Mouse (Mus musculus): ENCODE measurements around the gene Ldlrad3. TPM values are rescaled to one million over a fixed set of nuclear protein-coding genes. Genes with fewer than 3 reads are reported as not detected.

Gene Ldlrad3
- total and polyA plus RNA-seq, 3 experiments = 3.3 to 4.8 (median 3.8) TPM

DNA sequence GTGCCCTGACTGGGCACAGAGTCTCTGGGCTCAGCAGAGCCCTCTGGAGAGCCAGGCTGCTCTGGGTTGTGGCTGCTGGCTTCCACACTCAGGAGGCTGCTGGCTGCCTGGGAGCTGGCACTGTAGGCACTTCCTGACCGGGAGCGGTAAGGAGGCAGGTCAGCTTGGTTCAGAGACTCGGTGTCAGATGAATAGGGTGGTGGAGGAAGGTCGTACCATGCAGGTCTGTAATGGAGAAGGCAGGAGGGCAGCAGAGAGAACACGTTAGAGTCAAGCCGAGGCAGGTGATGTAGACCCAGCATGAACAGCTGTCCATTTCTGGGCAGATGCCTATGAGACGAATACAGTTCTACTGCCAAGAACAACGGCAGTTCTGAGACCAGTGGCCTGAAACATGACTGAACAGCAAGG, 233.2 kb downstream of the Ldlrad3 start:
- DNase-seq = no peak

DNA sequence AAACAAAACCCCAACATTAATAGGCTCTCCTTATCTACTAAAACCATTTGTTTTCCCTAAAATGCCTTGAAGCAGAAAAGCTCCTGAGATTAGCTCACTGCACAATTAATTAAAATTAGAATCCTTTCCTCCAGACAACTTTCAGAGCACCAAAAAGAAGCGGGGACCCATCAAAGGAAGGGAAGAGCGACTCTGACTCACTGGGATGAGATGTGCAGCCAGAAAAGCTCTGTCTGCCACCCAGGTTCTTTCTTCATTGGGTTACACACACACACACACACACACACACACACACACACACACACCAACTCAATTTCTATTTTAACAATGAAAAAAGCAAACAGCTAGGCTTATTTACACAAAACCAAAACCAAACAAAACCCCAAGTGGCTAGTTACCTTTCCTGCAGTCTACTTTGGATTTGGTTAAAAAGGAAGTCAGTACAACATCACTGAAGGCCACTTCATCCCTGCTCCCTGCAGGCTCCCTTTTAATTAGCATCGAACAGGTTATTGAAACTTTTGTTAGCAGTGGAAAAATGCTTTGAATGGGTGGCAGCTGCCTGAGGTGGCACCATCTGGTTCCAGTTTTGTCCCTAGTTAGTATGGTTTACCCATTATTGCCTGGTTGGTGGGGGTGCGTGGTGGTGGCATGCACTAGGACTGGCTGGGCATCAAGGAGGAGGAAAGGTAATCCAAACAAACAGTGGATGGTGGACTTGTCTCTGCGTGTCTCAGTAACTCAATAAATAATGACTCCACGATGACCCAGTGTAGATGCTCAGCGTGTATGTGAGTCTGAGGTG, 235.3 kb downstream of the Ldlrad3 start:
- intact Hi-C loops (cut with DNase I) = no loop called here
- DNase-seq = no peak
- H3K79me2 ChIP-seq (replicated peaks; ENCODE audit: control insufficient read depth, insufficient read depth, low read length) = no peaks in the 10 kb centered on the region
- no peak overlapping the region for H3K4me3 ChIP-seq
- H3K36me3 ChIP-seq (ENCODE audit: control insufficient read depth, insufficient read depth, low read length) = no peaks in the 10 kb centered on the region
- no peak for TF ChIP-seq EP300 (IDR thresholded peaks at IDR 0.05; ENCODE audit: insufficient read depth, low read depth, low read length)
- no peak for TF ChIP-seq POLR2A (IDR thresholded peaks at IDR 0.05; ENCODE audit: insufficient read depth, low read depth, low read length)
- no peak for TF ChIP-seq CTCF (IDR thresholded peaks at IDR 0.05)
- 79% methylated on average over 7 of the region's 7 CpGs for WGBS
- H3K27ac ChIP-seq = no peak overlapping the region
- H3K9ac ChIP-seq (ENCODE audit: low read depth, low read length) = no peak overlapping the region
- no peaks in the 10 kb centered on the region for H3K27me3 ChIP-seq (ENCODE audit: control insufficient read depth, insufficient read depth, low read length)
- H3K4me1 ChIP-seq (ENCODE audit: control insufficient read depth, insufficient read depth, low read length) = no peaks in the 10 kb centered on the region

More for the DNA sequence above, 233.2 kb downstream of the Ldlrad3 start:
- TF ChIP-seq CTCF (IDR thresholded peaks at IDR 0.05) (no peak), EP300 (IDR thresholded peaks at IDR 0.05; ENCODE audit: insufficient read depth, low read depth, low read length) (no peak), POLR2A (IDR thresholded peaks at IDR 0.05; ENCODE audit: insufficient read depth, low read depth, low read length) (no peak)
- Histone ChIP-seq H3K4me1 (ENCODE audit: control insufficient read depth, insufficient read depth, low read length) (no peaks in the 10 kb centered on the region), H3K9ac (ENCODE audit: low read depth, low read length) (no peak overlapping the region), H3K36me3 (ENCODE audit: control insufficient read depth, insufficient read depth, low read length) (no peaks in the 10 kb centered on the region), H3K27me3 (ENCODE audit: control insufficient read depth, insufficient read depth, low read length) (no peaks in the 10 kb centered on the region), H3K79me2 (replicated peaks; ENCODE audit: control insufficient read depth, insufficient read depth, low read length) (no peaks in the 10 kb centered on the region), H3K27ac (no peak overlapping the region), H3K4me3 (no peak overlapping the region)
- WGBS = 83% methylated on average over 8 of the region's 8 CpGs
- intact Hi-C loops (cut with DNase I) = no loop called here

DNA sequence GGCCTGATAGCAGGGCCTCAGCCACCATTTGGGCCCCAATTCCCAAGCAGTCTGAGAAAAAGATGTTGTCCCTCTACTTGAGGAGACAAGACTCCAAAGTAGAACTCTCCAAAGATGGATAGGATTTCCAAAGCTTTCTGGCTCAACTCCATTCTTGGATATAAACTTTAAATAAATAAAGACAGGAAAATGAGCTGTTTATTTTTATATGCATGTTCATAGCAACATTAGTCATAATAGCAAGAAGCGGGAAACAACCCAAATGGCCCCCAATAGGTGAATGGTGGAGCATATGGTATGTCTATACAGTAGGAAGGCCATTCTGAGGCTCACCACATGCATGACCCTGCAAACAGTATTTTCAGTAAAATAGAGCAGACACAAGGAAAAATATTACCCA, 251.2 kb downstream of the Ldlrad3 start:
- WGBS = 91% methylated on average over 1 of the region's 1 CpGs
- Histone ChIP-seq H3K4me1 (ENCODE audit: control insufficient read depth, insufficient read depth, low read length) (no peaks in the 10 kb centered on the region), H3K9ac (ENCODE audit: low read depth, low read length) (no peak overlapping the region), H3K36me3 (ENCODE audit: control insufficient read depth, insufficient read depth, low read length) (no peaks in the 10 kb centered on the region), H3K27ac (no peak overlapping the region), H3K4me3 (no peak overlapping the region), H3K79me2 (replicated peaks; ENCODE audit: control insufficient read depth, insufficient read depth, low read length) (no peaks in the 10 kb centered on the region), H3K27me3 (ENCODE audit: control insufficient read depth, insufficient read depth, low read length) (no peaks in the 10 kb centered on the region)
- no peak for DNase-seq
- intact Hi-C loops (cut with DNase I) = no loop called here
- no peak for TF ChIP-seq POLR2A (IDR thresholded peaks at IDR 0.05; ENCODE audit: insufficient read depth, low read depth, low read length)
- TF ChIP-seq CTCF (IDR thresholded peaks at IDR 0.05) = no peak
- TF ChIP-seq EP300 (IDR thresholded peaks at IDR 0.05; ENCODE audit: insufficient read depth, low read depth, low read length) = no peak

DNA sequence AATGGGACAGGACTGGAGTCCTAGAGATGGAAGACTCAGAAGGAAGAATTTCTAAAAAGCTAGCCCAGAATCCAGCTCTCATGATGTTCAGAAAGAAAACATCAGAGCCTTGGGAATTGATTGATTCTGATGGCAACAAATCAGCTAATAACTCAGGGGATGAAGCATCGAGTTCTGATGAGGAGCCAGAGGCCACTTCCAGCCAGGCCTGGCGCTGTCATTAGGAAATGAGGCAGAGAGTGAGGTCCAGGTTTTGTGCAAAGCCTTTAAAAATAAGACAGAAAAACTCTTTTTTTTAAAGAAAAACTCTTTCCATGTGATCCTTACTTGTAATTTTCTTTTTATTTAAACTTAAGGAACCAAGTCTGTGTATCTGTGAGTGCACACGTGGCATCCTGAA, 252.9 kb downstream of the Ldlrad3 start:
- Histone ChIP-seq H3K36me3 (ENCODE audit: control insufficient read depth, insufficient read depth, low read length) (no peaks in the 10 kb centered on the region), H3K9ac (ENCODE audit: low read depth, low read length) (no peak overlapping the region), H3K79me2 (replicated peaks; ENCODE audit: control insufficient read depth, insufficient read depth, low read length) (no peaks in the 10 kb centered on the region), H3K4me1 (ENCODE audit: control insufficient read depth, insufficient read depth, low read length) (no peaks in the 10 kb centered on the region), H3K4me3 (no peak overlapping the region), H3K27ac (no peak overlapping the region), H3K27me3 (ENCODE audit: control insufficient read depth, insufficient read depth, low read length) (no peaks in the 10 kb centered on the region)
- TF ChIP-seq EP300 (IDR thresholded peaks at IDR 0.05; ENCODE audit: insufficient read depth, low read depth, low read length) = no peak
- no peak for TF ChIP-seq CTCF (IDR thresholded peaks at IDR 0.05)
- TF ChIP-seq POLR2A (IDR thresholded peaks at IDR 0.05; ENCODE audit: insufficient read depth, low read depth, low read length) = no peak
- intact Hi-C loops (cut with DNase I) = no loop called here
- no peak for DNase-seq
- 81% methylated on average over 3 of the region's 3 CpGs for WGBS

DNA sequence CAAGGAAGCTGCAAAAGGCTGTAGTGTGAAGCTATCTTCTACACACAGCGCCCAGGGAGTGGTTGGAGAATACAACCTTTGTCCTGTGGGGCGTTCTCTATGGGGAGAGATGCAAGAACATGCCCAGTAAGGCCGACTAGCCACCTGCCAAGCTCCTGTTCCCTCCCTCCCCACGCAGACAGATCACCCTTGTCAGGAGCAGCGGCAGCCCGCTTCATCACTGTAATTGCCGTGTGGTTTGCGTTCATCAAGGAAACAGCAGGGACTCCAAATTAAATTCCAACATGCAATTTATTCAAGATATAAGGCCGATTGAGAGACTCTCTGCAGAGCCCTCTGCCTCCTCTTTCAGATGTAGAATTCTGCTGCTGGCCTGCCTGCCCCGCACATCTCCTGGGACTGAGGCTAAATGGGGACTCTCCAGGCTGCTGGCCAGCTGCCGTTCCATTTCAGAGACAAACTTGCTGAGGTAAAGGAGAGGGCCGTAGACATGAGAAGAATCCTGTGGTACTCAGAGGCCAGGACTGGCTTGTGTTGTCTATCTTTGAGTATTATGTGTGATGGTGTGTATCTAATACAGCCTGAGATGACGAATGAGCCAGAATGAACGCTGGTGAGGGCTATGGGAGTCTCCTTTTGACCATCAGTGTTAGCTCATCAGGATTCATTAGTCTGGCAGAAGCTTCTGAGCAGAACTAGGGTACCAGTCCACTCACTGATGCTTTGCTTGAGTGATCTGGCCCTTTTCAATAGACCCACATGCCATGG, 253.8 kb downstream of the Ldlrad3 start:
- Histone ChIP-seq H3K9ac (ENCODE audit: low read depth, low read length) (no peak overlapping the region), H3K27me3 (ENCODE audit: control insufficient read depth, insufficient read depth, low read length) (no peaks in the 10 kb centered on the region), H3K79me2 (replicated peaks; ENCODE audit: control insufficient read depth, insufficient read depth, low read length) (no peaks in the 10 kb centered on the region), H3K27ac (no peak overlapping the region), H3K4me1 (ENCODE audit: control insufficient read depth, insufficient read depth, low read length) (no peaks in the 10 kb centered on the region), H3K36me3 (ENCODE audit: control insufficient read depth, insufficient read depth, low read length) (no peaks in the 10 kb centered on the region), H3K4me3 (no peak overlapping the region)
- intact Hi-C loops (cut with DNase I) = no loop called here
- TF ChIP-seq CTCF (IDR thresholded peaks at IDR 0.05) (no peak), POLR2A (IDR thresholded peaks at IDR 0.05; ENCODE audit: insufficient read depth, low read depth, low read length) (no peak), EP300 (IDR thresholded peaks at IDR 0.05; ENCODE audit: insufficient read depth, low read depth, low read length) (no peak)
- WGBS = 75% methylated on average over 14 of the region's 14 CpGs
- DNase-seq = no peak
